Mouse (Mus musculus): ENCODE measurements around the gene Ap2a1.

DNA sequence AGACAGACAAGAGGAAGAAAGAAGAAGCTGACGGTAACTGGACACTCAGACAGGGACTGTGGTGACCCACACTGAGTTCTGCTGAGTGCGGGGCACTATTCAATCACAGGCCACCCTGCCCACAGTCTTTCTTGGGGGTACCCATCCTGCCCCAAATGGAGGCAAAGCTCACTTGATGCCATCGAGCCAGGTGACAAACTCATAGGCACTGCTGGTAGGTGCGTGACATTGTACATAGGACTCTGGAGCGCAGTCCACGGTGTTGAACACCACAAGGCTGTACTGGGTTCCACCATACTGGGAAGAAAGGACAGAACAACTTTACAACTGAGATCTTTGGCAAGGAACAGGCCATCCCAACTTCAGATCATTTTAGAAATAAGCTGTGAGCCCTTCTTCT, 37.7 kb downstream of the Ap2a1 start:
- TF ChIP-seq POLR2A (IDR thresholded peaks at IDR 0.05; ENCODE audit: borderline replicate concordance, insufficient read depth, low read length) = no peak
- no peak for TF ChIP-seq CTCF (IDR thresholded peaks at IDR 0.05; ENCODE audit: borderline replicate concordance, insufficient read depth, low read depth, low read length)
